Mouse (Mus musculus): ENCODE data around the gene Tas2r119. TPM values are rescaled to one million over a fixed set of nuclear protein-coding genes. Genes with fewer than 3 reads are reported as not detected.

Gene Tas2r119
- polyA plus RNA-seq, 1 experiment from 2014 or later, result not detected

Other genes starting within 250 kb of the Tas2r119 start
- gene Sema5a, start 67.5 kb downstream of the Tas2r119 start, polyA plus RNA-seq (2014; fragmentation: Nextera tagmentation; extraction: Ambion mirVana), result 24.6 and 24.9 TPM in 2 replicates